Mouse (Mus musculus) thymus, adult 2 months (tissue): ENCODE data around the gene Oxct2b.

ENCODE experiments used
- CTCF ChIP-seq: fragments of 200-500 bp; IDR thresholded peaks from 2 replicates; pipeline ENCODE4 v1.5.1; 2012; ENCODE audit warnings: mild to moderate bottlenecking, control low read depth, low read length, moderate library complexity, borderline replicate concordance; ENCODE audit not compliant: control insufficient read depth, poor library complexity, insufficient read depth; ENCODE audit errors: extremely low read depth
- POLR2A ChIP-seq: fragments of 200-500 bp; IDR thresholded peaks from 2 replicates; pipeline ENCODE4 v1.6.1; 2012; ENCODE audit warnings: mild to moderate bottlenecking, low read length, control low read depth, moderate library complexity; ENCODE audit not compliant: control insufficient read depth, poor library complexity, insufficient read depth; ENCODE audit errors: extremely low read depth

- TF ChIP-seq POLR2A: no peak
- TF ChIP-seq CTCF: no peak
These were observed 48.1 kb downstream of the Oxct2b start for GRCm38 (mm10) chr4:123164157-123164556.
